Mouse (Mus musculus) midbrain, embryonic 15.5 days (tissue): ENCODE measurements around the gene Gm10944. TPM values are rescaled to one million over a fixed set of nuclear protein-coding genes. Genes with fewer than 3 reads are reported as not detected.
A peak's percentile ranks its signal among the peaks of the same experiment; 100 is the strongest.

ENCODE experiments used
- ATAC-seq: fragments of 200-750 bp; cut with Nextera tagmentation; replicated peaks from 2 replicates; pipeline ENCODE4 v1.8.0; 2017; ENCODE audit warnings: moderate TSS enrichment
- H3K27ac ChIP-seq: fragments of 300-500 bp; sonication (generic); 2 replicates; pipeline ENCODE4 v1.5.1; 2015; ENCODE audit warnings: mild to moderate bottlenecking, inconsistent platforms
- H3K27me3 ChIP-seq: fragments of 300-500 bp; sonication (generic); replicated peaks from 2 replicates; pipeline ENCODE4 v1.6.1; 2015; ENCODE audit warnings: inconsistent platforms
- H3K36me3 ChIP-seq: fragments of 300-500 bp; sonication (generic); replicated peaks from 2 replicates; pipeline ENCODE4 v1.6.1; 2015; ENCODE audit warnings: inconsistent platforms
- H3K4me1 ChIP-seq: fragments of 300-500 bp; sonication (generic); 2 replicates; pipeline ENCODE4 v1.6.1; 2015; ENCODE audit warnings: inconsistent platforms
- H3K4me2 ChIP-seq: fragments of 300-500 bp; sonication (generic); 2 replicates; pipeline ENCODE4 v1.6.1; 2015; ENCODE audit warnings: inconsistent platforms, mild to moderate bottlenecking, moderate library complexity
- H3K4me3 ChIP-seq: fragments of 300-500 bp; sonication (generic); 2 replicates; pipeline ENCODE4 v1.5.1; 2015; ENCODE audit warnings: mild to moderate bottlenecking, inconsistent platforms
- H3K9ac ChIP-seq: fragments of 300-500 bp; sonication (generic); 2 replicates; pipeline ENCODE4 v1.6.1; 2015; ENCODE audit warnings: mild to moderate bottlenecking, inconsistent platforms
- H3K9me3 ChIP-seq: fragments of 300-500 bp; sonication (generic); 2 replicates; pipeline ENCODE4 v1.6.1; 2016; ENCODE audit warnings: inconsistent platforms
- WGBS: fragments of 180-500 bp; shearing (Covaris S2); methylation state at CpG from one replicate; pipeline ENCODE4 v1.1.7; 2015; ENCODE audit warnings: mixed read lengths; 5-methylcytosine and 5-hydroxymethylcytosine counted together
- polyA plus RNA-seq: library from polyadenylated mRNA; unstranded; fragments of >200 nt; fragmentation: Nextera tagmentation; extraction: Ambion mirVana; gene quantifications from 2 replicates; pipeline ENCODE4 v1.2.1, GENCODE M21; 2015

The Gm10944 gene
- polyA plus RNA-seq, result not detected in 2 replicates

- no peak for ATAC-seq
- H3K4me1 ChIP-seq, result no peaks in the 10 kb centered on the region
- H3K4me2 ChIP-seq, result no peak within 1 kb of the TSS
- no peak within 1 kb of the TSS for H3K9ac ChIP-seq
- WGBS, result 96% methylated on average over 1 of the region's 1 CpGs
- H3K27me3 ChIP-seq, result no peaks in the 10 kb centered on the region
- H3K9me3 ChIP-seq, result no peaks in the 10 kb centered on the region
- H3K4me3 ChIP-seq, result no peak within 1 kb of the TSS
- H3K36me3 ChIP-seq, result no peaks in the 10 kb centered on the region
- H3K27ac ChIP-seq, result no peak within 1 kb of the TSS
These were observed at the start of gene Gm10944 for GRCm38 (mm10) chr10:10681048-10681447. Gm10944 (plus strand) TSS chr10:10681348.

DNA sequence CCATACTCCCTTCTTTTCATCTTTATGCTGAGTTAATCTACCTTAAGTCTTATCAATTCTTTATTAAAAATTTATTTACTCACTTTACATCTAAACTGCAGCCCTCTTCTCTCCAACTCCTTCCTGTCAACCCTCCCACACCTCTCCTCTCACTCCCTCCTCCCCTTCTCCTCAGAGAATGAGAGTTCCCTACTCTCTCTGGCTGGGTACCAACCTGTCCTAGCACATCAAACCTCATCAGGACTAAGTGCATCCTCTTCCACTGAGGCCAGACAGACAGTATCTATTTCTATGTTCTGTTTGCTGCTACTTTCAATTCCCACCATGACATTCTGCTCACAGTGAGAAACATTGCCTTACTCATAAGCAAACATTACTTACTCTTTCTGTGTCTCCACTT lies 25.2 kb upstream of the Gm10944 start:
- H3K4me1 ChIP-seq, result no peaks in the 10 kb centered on the region
- no peak for ATAC-seq
- no peak overlapping the region for H3K27ac ChIP-seq
- H3K36me3 ChIP-seq, result no peaks in the 10 kb centered on the region
- no peaks in the 10 kb centered on the region for H3K9me3 ChIP-seq
- no peaks in the 10 kb centered on the region for H3K27me3 ChIP-seq
- H3K4me3 ChIP-seq, result no peak overlapping the region
- H3K9ac ChIP-seq, result no peak overlapping the region
- H3K4me2 ChIP-seq, result no peak overlapping the region

DNA sequence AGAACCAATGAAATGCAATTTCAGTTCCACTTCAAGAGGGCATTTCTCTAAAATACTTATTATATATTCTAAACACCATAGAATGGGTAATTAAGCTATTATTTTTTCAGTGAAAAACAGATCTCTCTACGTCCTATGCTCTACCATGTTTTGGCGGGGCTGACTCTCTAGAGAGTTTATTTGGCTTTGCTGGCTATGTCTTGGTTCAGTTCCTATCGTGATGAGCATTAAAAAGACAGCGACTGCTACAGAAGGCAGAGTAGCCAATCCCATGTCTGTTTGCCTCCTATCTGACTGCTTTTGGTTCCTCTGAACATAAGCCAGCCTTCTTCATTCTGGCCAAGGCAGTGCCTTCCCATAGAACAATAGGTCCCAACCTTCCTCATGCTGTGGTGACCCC lies 24.5 kb upstream of the Gm10944 start:
- Histone ChIP-seq H3K9me3 (no peaks in the 10 kb centered on the region), H3K27ac (no peak overlapping the region), H3K36me3 (no peaks in the 10 kb centered on the region), H3K4me1 (no peaks in the 10 kb centered on the region), H3K9ac (no peak overlapping the region), H3K4me3 (no peak overlapping the region), H3K27me3 (no peaks in the 10 kb centered on the region), H3K4me2 (no peak overlapping the region)
- 81% methylated on average over 4 of the region's 4 CpGs for WGBS
- no peak for ATAC-seq

DNA sequence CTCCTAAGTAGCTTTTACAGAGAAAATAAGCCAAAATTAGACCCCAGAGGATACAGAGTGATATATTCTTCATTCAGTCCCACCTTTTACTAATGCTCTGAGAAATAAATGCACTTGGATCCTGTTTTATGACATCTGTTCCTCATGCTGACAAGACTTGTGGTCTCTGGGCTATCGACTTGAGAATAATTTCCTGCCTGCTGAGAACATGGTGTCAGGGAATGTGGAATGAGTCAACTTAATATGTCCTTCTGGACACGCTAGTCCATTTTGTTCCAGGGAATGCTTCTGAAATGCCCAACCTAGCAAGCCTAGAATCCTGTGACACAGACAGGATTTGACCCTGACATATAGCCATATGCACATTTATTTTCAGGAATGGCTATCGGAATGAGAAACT lies 22.0 kb upstream of the Gm10944 start:
- no peak for ATAC-seq
- WGBS, result 88% methylated on average over 3 of the region's 3 CpGs

GRCm38 (mm10) chr10:10659976-10660375 lies 21.2 kb upstream of the Gm10944 start:
- Histone ChIP-seq H3K9ac (no peak overlapping the region), H3K4me2 (no peak overlapping the region), H3K36me3 (no peaks in the 10 kb centered on the region), H3K4me1 (no peaks in the 10 kb centered on the region), H3K9me3 (no peaks in the 10 kb centered on the region), H3K4me3 (no peak overlapping the region), H3K27me3 (no peaks in the 10 kb centered on the region), H3K27ac (no peak overlapping the region)
- 77% methylated on average over 3 of the region's 3 CpGs for WGBS
- ATAC-seq, result no peak

More for the DNA sequence above, 22.0 kb upstream of the Gm10944 start:
- no peaks in the 10 kb centered on the region for H3K36me3 ChIP-seq
- no peak overlapping the region for H3K4me3 ChIP-seq
- no peak overlapping the region for H3K9ac ChIP-seq
- no peak overlapping the region for H3K4me2 ChIP-seq
- no peaks in the 10 kb centered on the region for H3K4me1 ChIP-seq
- no peak overlapping the region for H3K27ac ChIP-seq
- H3K9me3 ChIP-seq, result no peaks in the 10 kb centered on the region
- no peaks in the 10 kb centered on the region for H3K27me3 ChIP-seq

- peak overlapping the region; percentile 84 for H3K4me2 ChIP-seq
- H3K36me3 ChIP-seq, result no peaks in the 10 kb centered on the region
- peak; percentile 87 for ATAC-seq
- 2% methylated on average over 35 of the region's 35 CpGs for WGBS
- H3K27ac ChIP-seq, result no peak overlapping the region
- H3K4me3 ChIP-seq, result peak overlapping the region; percentile 48
- no peaks in the 10 kb centered on the region for H3K27me3 ChIP-seq
- H3K9me3 ChIP-seq, result no peaks in the 10 kb centered on the region
- peaks cover 12% of the 10 kb centered on the region for H3K4me1 ChIP-seq
- H3K9ac ChIP-seq, result peak overlapping the region; percentile 41
These were observed 7.9 kb downstream of the Gm10944 start for GRCm38 (mm10) chr10:10688907-10689667.

DNA sequence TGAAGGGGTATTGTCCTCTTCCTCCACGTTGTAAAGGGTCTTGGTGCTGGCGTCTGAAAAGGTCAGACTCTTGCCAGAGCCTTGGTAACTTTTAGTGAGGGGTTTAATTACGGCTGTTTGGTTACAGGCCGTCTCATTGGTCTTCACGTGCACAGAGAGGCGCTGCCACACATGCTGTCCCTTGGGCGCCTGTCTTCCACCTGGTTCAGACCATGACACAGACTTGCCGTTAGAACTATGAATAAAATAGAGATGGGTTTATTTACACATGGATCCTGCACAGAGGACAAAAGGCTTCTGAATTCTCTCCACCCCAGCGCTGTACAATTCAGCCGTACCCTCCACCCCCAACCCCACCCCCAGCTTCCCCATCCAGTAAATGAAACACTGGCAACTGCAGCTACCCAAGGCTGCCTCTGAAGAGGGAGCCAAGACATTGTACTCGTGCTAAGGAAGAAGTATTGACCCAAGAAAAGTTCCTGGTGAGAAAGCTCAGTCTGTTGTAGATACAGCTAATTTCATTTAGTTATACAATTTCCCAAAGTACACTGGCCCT lies 8.6 kb downstream of the Gm10944 start:
- H3K4me2 ChIP-seq, result peak overlapping the region; percentile 84
- peaks cover 12% of the 10 kb centered on the region for H3K4me1 ChIP-seq
- peak overlapping the region; percentile 48 for H3K4me3 ChIP-seq
- H3K9me3 ChIP-seq, result no peaks in the 10 kb centered on the region
- H3K36me3 ChIP-seq, result no peaks in the 10 kb centered on the region
- H3K27ac ChIP-seq, result no peak overlapping the region
- H3K9ac ChIP-seq, result peak overlapping the region; percentile 41; the same call in 1 of the 2 replicates
- peak; percentile 62 for ATAC-seq
- WGBS, result 10% methylated on average over 11 of the region's 11 CpGs
- H3K27me3 ChIP-seq, result no peaks in the 10 kb centered on the region

DNA sequence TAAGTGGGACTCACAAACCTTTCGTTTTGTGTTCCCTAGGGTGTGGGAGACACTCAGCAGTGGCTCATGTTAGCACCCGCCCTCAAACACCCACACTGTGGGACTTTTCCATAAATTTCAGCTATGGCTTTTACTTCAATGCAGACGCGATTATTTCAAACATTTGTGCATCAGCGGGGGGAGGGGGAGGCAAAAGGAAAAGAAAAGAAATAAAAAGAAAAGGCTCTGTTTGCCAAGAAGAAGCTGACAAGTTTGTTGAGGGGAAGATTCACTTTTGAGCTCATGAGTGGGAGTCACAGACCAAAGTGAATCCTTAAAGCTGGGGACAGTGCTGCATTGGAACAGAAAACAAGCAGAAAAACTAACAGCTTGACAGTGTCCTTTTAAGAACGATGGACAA lies 16.3 kb downstream of the Gm10944 start:
- Histone ChIP-seq H3K4me3 (no peak overlapping the region), H3K4me1 (no peaks in the 10 kb centered on the region), H3K36me3 (no peaks in the 10 kb centered on the region), H3K27ac (no peak overlapping the region), H3K4me2 (no peak overlapping the region), H3K9me3 (no peaks in the 10 kb centered on the region), H3K9ac (no peak overlapping the region), H3K27me3 (no peaks in the 10 kb centered on the region)
- ATAC-seq, result no peak
- 76% methylated on average over 6 of the region's 6 CpGs for WGBS

GRCm38 (mm10) chr10:10700903-10701302 lies 19.8 kb downstream of the Gm10944 start:
- Histone ChIP-seq H3K4me2 (no peak overlapping the region), H3K4me3 (no peak overlapping the region), H3K27me3 (no peaks in the 10 kb centered on the region), H3K27ac (no peak overlapping the region), H3K36me3 (no peaks in the 10 kb centered on the region), H3K9ac (no peak overlapping the region), H3K9me3 (no peaks in the 10 kb centered on the region), H3K4me1 (no peaks in the 10 kb centered on the region)
- 70% methylated on average over 1 of the region's 1 CpGs for WGBS
- ATAC-seq, result no peak

- H3K4me1 ChIP-seq, result no peaks in the 10 kb centered on the region
- no peak overlapping the region for H3K27ac ChIP-seq
- no peak overlapping the region for H3K9ac ChIP-seq
- no peaks in the 10 kb centered on the region for H3K36me3 ChIP-seq
- 89% methylated on average over 1 of the region's 1 CpGs for WGBS
- no peak for ATAC-seq
- no peaks in the 10 kb centered on the region for H3K27me3 ChIP-seq
- no peaks in the 10 kb centered on the region for H3K9me3 ChIP-seq
- H3K4me2 ChIP-seq, result no peak overlapping the region
- H3K4me3 ChIP-seq, result no peak overlapping the region
These were observed 20.2 kb downstream of the Gm10944 start for GRCm38 (mm10) chr10:10701326-10701725.

DNA sequence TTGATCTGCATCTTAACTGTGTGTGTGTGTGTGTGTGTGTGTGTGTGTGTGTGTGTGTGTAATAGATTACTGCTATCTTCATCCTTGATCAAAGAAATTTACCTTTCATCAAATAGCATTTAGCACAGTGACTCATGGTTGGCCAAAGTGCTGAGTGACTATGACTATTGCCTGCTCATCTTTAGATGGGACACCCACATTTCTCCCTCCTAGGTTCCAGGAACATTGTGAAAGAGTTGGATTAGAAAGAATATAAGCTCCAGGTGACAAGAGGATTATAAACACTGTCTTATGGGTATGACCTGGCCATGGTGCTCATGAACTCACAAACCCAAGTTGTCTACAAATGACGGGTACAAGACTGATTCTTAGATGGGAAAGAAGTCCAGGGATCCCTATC lies 26.9 kb downstream of the Gm10944 start:
- H3K9ac ChIP-seq, result no peak overlapping the region
- no peak overlapping the region for H3K4me3 ChIP-seq
- no peak overlapping the region for H3K27ac ChIP-seq
- H3K9me3 ChIP-seq, result no peaks in the 10 kb centered on the region
- no peaks in the 10 kb centered on the region for H3K4me1 ChIP-seq
- no peaks in the 10 kb centered on the region for H3K27me3 ChIP-seq
- ATAC-seq, result no peak
- no peak overlapping the region for H3K4me2 ChIP-seq
- 84% methylated on average over 1 of the region's 1 CpGs for WGBS
- H3K36me3 ChIP-seq, result no peaks in the 10 kb centered on the region

DNA sequence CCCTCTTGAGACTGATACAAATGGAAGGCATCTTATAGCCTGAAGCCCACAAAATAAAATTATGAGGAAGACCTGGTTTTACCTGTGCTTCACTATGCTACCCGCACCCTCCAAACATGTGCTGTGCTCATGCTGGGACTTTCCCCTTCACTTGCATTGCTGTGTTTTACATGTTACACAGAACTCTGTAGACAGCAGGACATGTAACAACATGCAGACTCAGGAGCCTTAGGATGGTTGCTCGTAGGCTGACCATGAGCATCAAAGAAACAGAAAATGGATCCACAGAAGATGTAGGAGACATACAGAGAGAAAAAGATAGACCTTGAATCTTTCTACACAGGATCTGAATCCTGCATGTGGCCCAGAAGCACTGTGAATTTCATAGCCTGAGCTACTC lies 29.2 kb downstream of the Gm10944 start:
- Histone ChIP-seq H3K4me2 (no peak overlapping the region), H3K9me3 (no peaks in the 10 kb centered on the region), H3K27ac (no peak overlapping the region), H3K9ac (no peak overlapping the region), H3K36me3 (no peaks in the 10 kb centered on the region), H3K4me1 (no peaks in the 10 kb centered on the region), H3K4me3 (no peak overlapping the region), H3K27me3 (no peaks in the 10 kb centered on the region)
- 95% methylated on average over 2 of the region's 2 CpGs for WGBS
- no peak for ATAC-seq

GRCm38 (mm10) chr10:10710837-10711236 lies 29.7 kb downstream of the Gm10944 start:
- no peak overlapping the region for H3K4me2 ChIP-seq
- no peak overlapping the region for H3K9ac ChIP-seq
- H3K27me3 ChIP-seq, result no peaks in the 10 kb centered on the region
- no peak overlapping the region for H3K4me3 ChIP-seq
- no peaks in the 10 kb centered on the region for H3K9me3 ChIP-seq
- no peak for ATAC-seq
- H3K27ac ChIP-seq, result no peak overlapping the region
- WGBS, result 79% methylated on average over 2 of the region's 2 CpGs
- no peaks in the 10 kb centered on the region for H3K4me1 ChIP-seq
- no peaks in the 10 kb centered on the region for H3K36me3 ChIP-seq
